Mouse (Mus musculus) monocyte, adult 5-6 weeks (primary cell): Measurements from ENCODE around the gene Srrd. TPM values are rescaled to one million over a fixed set of nuclear protein-coding genes. Genes with fewer than 3 reads are reported as not detected.

Experiments
- ATAC-seq: fragments of 153-309, 156-312 bp; replicated peaks from 2 replicates; pipeline ENCODE4 v1.8.0; 2017; ENCODE audit warnings: mild to moderate bottlenecking; ENCODE audit not compliant: low TSS enrichment, insufficient number of reproducible peaks, severe bottlenecking, poor library complexity, low FRiP score
- total RNA-seq: library from RNA; stranded (forward); fragments of 200-1000, 200-491, 200-594 nt; gene quantifications from 3 replicates; pipeline ENCODE4 v1.2.3, GENCODE M21; 2017

The Srrd gene
- 11.1 to 14.9 TPM (median 12.8 TPM) in 3 replicates for total RNA-seq

DNA sequence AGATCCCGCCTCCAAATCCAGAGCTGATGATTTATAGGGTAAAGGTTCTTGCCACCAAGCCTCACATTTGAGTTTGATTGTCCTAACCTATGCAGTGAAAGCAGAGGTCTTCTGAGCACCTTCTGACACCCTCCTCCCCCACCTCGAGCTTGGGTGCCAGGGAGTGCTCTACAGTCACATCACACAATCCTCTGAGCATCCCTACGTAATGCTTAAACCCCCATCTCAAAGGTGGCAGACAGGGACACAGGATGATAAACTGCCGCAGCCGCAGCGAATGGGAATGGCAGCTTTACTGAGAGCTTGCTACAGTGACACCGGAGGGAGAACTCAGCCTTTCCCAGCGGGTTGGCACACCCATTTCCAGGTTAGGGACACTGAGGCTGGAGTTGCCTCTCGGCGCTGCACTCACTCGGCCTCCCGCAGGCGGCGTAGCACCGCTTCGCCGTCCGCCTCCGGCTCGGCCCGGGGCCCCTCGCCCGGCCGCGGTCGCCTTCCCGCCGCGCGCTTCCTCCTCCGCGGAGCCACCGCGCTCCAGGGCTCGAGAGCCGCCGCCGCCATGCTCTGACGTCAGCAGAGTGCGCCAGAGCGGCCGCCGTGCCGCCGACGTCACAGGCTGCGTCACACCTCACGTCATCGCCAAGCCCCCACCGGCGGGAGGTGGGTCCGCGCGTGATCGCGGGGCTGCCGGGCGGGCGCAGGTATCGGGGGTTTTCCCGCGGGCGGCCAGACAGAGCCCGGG is at the start of gene Srrd, which contains the start of gene Hps4:
Gene Srrd (minus strand): TSS at position 578 of the 742 bp plus-strand sequence.
Gene Hps4 (plus strand): TSS at position 621 of the 742 bp plus-strand sequence.
- peak; percentile 25; the same call in 1 of the 2 replicates for ATAC-seq

DNA sequence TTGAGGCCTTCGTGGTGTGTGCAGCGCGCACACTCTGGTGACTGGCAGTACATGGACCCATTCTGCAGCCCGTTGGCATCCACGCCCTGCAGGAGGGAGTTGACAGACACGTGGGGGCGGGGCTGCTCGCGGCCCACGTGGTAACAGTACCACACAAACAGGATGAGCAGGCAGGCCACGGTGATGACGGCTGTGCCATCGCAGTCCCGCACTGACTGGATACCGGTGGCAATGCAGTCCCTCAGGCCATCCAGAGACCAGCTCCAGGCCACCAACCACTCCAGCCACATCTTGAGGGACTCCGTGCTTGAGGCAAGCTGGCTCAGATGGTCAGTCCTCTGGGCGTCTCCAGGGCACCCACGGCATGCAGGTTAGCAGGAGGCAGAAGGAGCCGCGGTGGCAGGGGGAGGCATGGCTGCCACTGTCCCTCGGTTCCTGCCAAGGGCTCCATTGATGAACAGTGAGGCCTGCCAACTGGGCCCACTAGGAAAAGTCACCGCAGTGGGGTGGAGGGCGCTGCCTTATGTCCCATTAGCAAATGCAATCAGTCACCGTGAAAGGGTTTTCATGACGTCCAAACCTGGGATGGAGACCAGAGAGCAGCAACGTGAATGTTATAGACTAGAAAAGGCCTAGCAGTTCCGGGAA is 49.0 kb upstream of the Srrd start:
- ATAC-seq: no peak

DNA sequence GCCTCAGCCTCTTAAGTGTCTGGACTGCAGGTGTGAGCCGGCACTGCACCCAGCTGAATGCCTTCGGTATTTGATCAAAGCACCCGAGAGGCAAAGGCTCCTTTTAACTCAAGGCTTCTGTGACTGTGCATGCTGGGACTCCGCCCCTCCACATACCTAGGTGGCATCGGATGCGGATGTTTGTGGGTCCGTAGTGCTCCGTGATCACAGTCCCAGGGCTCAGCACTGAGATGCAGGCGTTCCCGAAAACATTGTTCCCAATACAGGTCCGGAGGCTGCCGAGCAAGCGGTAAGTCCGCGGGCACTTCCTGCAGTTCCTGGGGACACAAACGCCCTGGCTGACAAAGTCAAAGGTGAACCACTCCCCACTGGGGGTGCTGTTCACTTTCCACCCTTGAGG is 48.2 kb upstream of the Srrd start:
- ATAC-seq: no peak

DNA sequence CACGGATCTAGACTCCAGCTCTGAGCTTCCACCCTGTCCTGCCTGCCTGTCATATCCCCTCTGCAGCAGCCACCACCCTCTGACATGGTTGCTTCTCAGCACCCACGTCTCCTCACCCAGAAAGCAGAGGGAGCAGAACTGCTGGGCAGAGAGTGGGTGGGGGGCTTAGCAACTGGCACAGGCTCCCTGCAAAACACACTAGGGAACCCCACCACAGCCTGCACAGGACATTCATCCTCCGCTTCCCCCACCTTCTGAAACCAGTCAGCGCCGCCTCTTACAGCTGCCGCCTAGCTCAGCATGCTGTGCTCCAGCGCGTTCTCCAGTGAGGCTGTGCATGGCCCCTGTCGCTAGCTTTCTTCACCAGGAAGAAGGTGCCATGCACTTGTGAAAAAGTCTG is 46.5 kb upstream of the Srrd start:
- ATAC-seq: no peak

DNA sequence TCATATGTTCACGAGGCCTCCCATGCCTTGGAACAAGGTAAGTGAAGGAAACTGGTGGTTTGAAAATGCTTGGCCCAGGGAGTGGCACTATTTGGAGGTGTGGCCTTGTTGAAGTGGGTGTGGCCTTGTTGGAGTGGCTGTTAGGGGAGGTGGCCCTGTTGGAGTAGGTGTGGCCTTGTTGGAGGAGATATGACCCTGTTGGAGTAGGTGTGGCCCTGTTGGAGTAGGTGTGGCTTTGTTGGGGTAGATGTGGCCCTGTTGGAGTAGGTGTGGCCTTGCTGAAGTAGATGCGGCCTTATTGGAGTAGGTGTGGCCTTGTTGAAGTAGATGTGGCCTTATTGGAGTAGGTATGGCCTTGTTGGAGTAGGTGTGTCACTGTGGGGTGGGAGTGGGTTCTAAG is 43.1 kb upstream of the Srrd start:
- ATAC-seq: no peak

DNA sequence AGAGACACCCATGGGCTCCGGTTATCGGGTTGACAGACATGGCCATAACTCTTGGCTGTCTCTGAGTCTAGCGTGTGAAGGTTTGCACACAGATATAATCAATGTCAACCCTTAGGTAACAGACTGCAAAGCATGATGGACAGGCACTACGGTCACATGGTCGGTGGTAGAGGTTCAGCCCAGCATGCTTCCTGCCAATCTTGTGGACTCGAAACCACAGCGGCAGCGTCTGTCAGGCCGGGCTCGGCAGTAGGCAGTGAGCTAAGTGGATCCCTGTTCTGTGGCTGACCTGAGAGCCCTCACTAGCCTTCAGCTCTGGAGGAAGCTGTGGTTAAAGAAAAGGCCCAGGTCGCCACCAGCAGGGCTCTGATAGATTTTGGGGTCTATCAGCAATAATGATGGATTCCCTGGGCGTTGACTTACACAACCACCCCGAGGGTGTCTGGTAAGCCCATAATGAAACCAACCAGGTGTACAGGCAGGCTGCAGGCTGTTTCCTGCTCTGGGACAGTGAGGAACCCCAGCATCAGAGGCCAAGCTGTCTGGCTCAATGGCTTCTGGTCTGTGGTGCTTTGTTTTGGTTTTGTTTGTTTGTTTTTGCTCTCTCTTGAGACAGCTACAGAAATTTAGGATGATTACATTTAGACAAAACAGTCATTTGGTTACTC is 42.1 kb upstream of the Srrd start:
- ATAC-seq: peak; percentile 31; the same call in 1 of the 2 replicates

DNA sequence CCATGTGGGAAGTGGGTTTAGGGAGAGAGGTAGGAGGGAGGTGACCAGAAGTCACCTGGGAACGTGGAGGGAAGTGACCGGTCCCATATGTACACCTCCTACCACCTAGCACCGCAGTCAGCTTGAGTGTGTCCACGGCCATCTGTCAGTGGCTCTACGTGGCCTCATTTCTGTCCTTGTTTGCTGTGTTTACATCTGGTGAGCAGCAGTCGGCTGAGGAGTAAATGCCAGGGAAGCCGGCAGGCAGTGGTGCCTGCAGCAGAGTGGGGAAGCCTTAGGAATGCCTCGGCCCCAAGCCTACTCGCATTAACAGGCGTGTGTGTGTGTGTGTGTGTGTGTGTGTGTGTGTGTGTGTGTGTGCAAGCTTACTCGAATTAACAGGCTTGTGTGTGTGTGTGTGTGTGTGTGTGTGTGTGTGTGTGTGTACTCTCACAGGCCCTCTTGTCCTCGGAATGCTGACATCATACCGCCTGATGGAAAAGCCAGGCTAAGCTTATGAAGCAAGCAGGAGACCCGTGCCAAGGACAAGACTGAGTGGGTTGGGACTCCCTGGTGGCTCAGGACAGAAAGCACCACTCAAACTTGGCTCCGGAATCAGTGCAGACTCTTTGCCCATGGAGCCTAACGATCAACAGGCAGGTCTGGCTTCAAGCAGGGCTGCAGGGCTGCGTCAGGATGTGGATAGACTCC is 39.9 kb upstream of the Srrd start:
- no peak for ATAC-seq

DNA sequence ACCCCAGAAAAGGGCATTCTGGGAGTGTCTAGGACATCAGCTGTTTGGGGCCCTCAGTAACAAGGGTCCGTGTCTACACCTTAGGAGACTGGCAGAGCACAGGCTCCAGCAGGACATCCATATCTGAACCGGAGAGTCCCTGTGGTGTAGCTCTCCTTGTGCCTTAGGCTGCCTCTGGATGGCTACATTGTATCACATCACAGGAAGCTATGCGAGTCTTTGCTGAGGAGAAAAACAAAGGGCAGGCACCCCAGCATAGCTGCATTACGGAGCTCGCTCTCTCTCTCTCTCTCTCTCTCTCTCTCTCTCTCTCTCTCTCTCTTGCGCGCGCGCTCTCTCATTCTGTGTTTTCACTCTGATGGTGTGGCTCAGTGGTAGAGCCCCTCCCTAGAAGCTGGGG is 39.2 kb upstream of the Srrd start:
- ATAC-seq: no peak

DNA sequence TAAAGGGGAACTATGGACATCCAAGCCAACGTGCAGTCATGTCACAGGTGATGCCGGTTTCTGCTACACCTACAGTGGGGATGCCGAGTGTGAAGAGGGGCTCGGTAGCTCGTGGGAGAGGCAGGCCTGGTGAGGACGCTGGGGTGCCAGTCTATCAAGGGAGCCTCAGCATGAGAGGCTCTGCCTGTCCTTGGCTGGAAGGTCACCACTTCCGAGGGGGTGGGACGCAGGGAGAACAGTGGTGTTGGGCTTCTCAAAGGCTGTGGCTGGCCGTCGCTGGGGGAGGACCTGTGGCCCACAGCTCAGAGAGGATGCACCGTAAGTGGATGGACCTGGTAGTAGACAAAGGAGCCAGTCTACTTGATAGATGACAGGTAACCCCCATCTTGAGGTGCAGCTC is 38.3 kb upstream of the Srrd start:
- ATAC-seq: no peak

DNA sequence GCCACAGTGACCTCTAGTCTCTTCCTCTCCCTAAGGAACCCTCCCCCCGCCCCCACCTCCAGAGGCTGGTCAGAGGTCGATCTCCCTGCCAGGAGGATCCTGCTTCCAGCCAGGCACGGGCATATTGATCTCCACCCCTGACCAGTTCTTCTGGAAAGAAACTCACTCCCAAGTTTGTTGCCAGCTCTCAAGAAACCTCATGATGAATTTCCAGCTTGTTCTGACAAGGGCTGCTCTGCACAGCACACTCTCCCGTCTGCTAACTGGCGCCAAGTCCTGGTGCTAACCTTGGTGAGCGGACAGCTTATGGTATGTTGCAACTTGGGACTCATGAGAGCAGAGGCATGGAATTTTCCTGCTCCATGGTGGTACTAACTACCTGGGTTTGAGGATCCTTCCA is 35.9 kb upstream of the Srrd start:
- ATAC-seq: no peak

DNA sequence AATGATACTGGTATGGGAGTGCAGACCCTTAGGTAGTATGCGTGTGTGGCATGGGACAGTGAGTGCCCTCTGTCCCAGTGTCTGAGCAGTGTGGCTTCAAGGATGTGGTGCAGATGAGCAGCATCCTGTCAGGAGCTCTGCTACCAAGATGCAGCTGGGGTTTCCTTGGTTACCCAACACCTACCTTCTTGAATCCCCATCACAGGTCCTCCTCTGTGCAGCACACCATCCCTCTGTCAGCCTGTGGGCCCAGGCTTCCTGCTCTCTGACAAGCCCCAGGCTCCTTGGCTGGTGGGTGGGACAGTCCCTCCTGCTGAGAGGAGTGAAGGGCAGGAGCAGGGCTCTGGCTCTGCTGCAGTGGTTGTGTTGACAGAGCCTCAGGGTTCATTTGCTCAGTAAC is 34.5 kb upstream of the Srrd start:
- ATAC-seq: no peak

DNA sequence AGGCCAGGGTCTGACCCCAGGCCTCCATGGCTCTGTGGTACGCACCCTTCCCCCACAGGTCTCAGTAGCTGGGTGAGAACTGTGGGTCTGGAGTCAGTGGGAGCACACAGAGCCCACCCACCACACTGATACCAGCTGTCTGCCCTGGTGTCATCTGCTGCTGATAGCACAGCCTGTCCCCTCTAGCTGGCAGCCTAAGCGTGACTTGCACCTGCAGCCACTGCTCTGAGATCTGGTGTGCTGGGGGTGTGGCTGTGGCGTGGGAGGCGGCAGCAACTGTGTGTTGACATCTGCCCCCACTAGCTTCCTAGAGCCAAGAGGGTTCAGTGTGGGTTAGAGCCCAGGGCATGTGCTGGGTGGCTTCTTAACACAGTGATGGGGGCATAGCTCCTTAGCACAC is 33.3 kb upstream of the Srrd start:
- ATAC-seq: no peak

DNA sequence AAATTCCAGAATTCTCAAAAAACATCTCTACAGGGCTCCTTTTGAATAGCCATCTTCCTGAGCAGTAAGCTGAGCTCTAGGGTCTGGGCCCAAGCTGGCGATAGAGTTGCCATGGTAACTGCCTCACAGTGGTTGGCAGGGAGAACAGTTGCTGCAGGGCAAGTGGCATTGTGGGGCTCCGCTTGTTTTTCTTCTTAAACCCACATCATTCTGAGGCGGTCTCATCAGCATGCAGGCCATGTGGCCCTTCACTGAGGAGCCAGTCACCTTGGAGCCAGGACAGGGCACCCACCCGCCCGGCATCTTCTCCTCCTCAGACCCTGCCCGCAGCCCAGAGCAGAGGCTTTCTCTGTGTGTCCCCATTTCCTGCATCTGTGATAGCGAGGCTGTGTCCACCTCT is 29.1 kb upstream of the Srrd start:
- ATAC-seq: no peak

DNA sequence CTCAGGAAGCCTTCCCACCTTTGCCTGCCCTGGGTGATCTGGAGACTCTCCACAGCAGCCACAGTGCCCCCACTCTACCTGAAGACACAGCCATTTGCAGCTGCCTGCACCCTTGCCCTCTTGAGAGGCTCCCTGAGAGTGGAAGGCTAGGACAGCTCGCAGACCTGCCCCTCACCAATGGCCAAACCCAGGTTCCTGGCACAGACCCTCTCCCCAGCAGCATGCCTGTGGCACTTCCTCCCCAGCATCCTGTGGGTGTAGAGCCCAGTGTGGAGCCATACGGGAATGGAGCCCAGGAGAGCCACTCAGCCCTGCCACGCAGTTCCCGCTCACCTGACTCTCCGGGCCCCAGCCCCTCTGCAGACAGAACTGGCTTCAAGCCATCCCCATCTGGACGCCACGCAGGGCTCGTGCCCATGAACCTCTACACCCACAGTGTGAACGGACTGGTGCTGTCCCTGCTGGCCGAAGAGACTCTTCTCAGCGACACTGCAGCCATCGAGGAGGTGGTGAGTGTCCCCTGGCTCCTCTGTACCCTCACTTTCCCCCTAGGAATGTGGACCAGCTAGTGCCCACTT is 27.5 kb upstream of the Srrd start:
- no peak for ATAC-seq

DNA sequence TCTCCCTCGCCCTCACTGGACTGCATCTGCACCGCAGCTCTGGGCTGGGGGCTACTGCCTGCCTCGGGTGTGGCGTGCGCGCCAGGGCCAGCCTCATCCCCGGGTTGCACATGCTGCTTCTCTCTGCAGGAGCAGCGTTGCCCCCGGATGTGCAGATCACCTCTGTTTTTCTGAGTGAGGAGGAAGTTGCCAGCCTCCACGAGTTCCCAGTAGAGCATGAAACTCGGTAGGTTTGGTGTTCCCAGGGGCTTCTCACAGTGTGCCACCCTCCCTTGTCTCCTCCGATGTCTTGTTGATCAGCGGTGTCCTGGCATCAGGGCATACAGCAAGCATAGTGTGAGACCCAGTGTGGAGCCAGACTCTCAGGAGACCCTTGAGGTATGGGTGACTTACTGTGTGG is 26.5 kb upstream of the Srrd start:
- no peak for ATAC-seq

DNA sequence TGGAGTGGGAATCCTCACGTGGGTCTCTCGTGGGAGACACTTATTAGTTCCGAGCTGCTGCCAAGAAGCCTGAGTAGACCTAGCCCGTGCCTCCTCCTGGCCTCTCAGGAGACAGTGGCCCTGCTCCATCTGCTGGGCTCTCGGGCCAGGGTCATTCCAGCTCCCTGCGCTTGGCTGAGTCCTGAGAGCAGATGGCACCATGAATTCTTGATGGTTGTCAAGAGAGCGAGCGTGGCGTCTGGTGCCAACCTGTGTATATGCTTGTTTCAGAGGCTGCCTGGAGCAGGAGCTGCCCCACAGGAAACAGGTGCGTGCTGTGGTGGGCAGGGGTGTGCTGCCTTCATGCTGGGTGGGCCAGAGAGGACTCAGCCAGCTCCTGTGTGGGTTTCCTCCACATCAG is 25.8 kb upstream of the Srrd start:
- ATAC-seq: no peak

DNA sequence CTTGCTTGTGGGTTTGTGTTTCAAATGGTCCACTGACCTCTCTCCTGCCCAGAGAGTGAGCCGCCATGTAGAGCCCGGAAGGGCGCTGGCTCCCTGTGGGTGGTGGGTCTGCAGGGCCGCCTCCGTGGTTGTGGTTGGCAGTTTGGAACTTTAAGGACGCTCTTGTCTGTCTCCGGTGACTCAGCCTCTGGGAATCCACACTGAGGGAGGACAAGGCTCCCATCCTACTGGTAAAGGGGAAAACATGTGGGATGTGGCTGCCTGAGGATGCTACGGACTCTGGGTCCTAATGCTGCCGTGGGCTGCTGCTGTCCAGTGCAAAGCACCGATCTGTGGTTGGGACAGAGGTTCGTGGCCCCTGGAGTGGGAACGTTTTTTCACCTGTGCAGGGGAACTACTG is 25.1 kb upstream of the Srrd start:
- ATAC-seq: no peak

DNA sequence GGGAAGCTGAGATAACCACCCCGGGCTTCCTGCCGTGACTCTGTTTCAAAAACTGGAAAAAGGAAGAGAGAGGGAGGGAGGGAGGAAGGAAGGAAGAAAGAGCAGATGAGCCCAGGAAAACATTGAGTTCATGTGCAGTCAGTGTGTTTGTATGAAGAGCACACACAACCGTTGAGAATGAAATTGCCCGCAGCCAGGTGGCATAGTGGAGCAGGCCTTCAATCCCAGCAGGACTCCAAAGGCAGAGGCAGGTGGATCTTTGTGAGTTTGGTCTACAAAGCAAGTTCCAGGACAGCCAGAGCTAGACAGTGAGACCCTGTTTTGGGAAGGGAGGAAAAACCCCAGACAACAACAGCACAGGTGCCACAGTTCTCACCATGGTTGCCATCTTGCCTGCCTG is 24.5 kb upstream of the Srrd start:
- no peak for ATAC-seq

DNA sequence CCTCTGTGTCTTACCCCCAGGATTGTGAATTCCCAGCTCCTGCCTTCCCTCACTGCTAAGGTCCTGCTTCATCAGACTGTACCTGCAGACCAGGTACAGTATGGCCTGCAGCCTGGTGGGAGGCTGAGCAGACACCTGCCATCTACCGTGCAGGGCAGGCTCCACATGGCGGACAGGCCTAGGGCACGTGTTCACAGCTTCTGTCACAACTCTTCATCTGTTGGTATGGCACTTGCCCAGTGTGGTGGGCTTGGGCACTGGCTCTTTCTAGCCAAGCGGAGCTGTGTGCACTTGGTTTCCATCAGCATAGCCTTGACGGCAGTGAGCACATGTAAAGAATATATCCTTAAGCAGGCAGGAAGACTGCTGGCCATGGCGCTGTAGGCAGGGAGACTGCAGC is 24.0 kb upstream of the Srrd start:
- no peak for ATAC-seq
